Mouse (Mus musculus): ENCODE results near the gene Babam2.
A peak's percentile ranks its signal among the peaks of the same experiment; 100 is the strongest.

The Babam2 gene

GRCm38 (mm10) chr5:31882297-31882696 is 184.8 kb downstream of the Babam2 start:
- DNase-seq (ENCODE audit: inconsistent ontology term): peak; percentile 46

GRCm38 (mm10) chr5:31884962-31885361 is 187.5 kb downstream of the Babam2 start:
- no peak for DNase-seq (ENCODE audit: inconsistent ontology term)

GRCm38 (mm10) chr5:31887590-31887989 is 190.1 kb downstream of the Babam2 start:
- DNase-seq (ENCODE audit: inconsistent ontology term): no peak

GRCm38 (mm10) chr5:31888341-31888740 is 190.9 kb downstream of the Babam2 start:
- peak; percentile 66 for DNase-seq (ENCODE audit: inconsistent ontology term)

- DNase-seq (ENCODE audit: inconsistent ontology term): no peak
These were observed 195.1 kb downstream of the Babam2 start for GRCm38 (mm10) chr5:31892631-31893030.

- DNase-seq (ENCODE audit: inconsistent ontology term): no peak
These were observed 202.4 kb downstream of the Babam2 start for GRCm38 (mm10) chr5:31899901-31900300.

GRCm38 (mm10) chr5:31902144-31902543 is 204.7 kb downstream of the Babam2 start:
- DNase-seq (ENCODE audit: inconsistent ontology term): no peak

- DNase-seq (ENCODE audit: inconsistent ontology term): no peak
These were observed 205.4 kb downstream of the Babam2 start for GRCm38 (mm10) chr5:31902891-31903290.

GRCm38 (mm10) chr5:31904968-31905683 is 207.6 kb downstream of the Babam2 start:
- DNase-seq (ENCODE audit: inconsistent ontology term): no peak

- DNase-seq (ENCODE audit: inconsistent ontology term): no peak
These were observed 208.3 kb downstream of the Babam2 start for GRCm38 (mm10) chr5:31905808-31906207.

- DNase-seq (ENCODE audit: inconsistent ontology term): no peak
These were observed 208.9 kb downstream of the Babam2 start for GRCm38 (mm10) chr5:31906286-31906951.

- no peak for DNase-seq (ENCODE audit: inconsistent ontology term)
These were observed 210.5 kb downstream of the Babam2 start for GRCm38 (mm10) chr5:31907959-31908358.

GRCm38 (mm10) chr5:31908818-31909217 is 211.3 kb downstream of the Babam2 start:
- no peak for DNase-seq (ENCODE audit: inconsistent ontology term)

- no peak for DNase-seq (ENCODE audit: inconsistent ontology term)
These were observed 218.8 kb downstream of the Babam2 start for GRCm38 (mm10) chr5:31916241-31916640.

- no peak for DNase-seq (ENCODE audit: inconsistent ontology term)
These were observed 221.1 kb downstream of the Babam2 start for GRCm38 (mm10) chr5:31918566-31918965.

- no peak for DNase-seq (ENCODE audit: inconsistent ontology term)
These were observed 222.6 kb downstream of the Babam2 start for GRCm38 (mm10) chr5:31920129-31920528.

- DNase-seq (ENCODE audit: inconsistent ontology term): no peak
These were observed 223.4 kb downstream of the Babam2 start for GRCm38 (mm10) chr5:31920890-31921289.

- DNase-seq (ENCODE audit: inconsistent ontology term): no peak
These were observed 226.6 kb downstream of the Babam2 start for GRCm38 (mm10) chr5:31924075-31924474.

GRCm38 (mm10) chr5:31926551-31926950 is 229.1 kb downstream of the Babam2 start:
- DNase-seq (ENCODE audit: inconsistent ontology term): no peak

- DNase-seq (ENCODE audit: inconsistent ontology term): no peak
These were observed 231.5 kb downstream of the Babam2 start for GRCm38 (mm10) chr5:31929007-31929406.

- DNase-seq (ENCODE audit: inconsistent ontology term): peak; percentile 69
These were observed 233.7 kb downstream of the Babam2 start for GRCm38 (mm10) chr5:31931127-31931625.

GRCm38 (mm10) chr5:31931637-31932036 is 234.2 kb downstream of the Babam2 start:
- DNase-seq (ENCODE audit: inconsistent ontology term): no peak

GRCm38 (mm10) chr5:31933296-31933695 is 235.8 kb downstream of the Babam2 start:
- no peak for DNase-seq (ENCODE audit: inconsistent ontology term)

Measured in Muller cell, postnatal 12 days (primary cell).